Mouse (Mus musculus): ENCODE measurements around the gene Usp39. TPM values are rescaled to one million over a fixed set of nuclear protein-coding genes. Genes with fewer than 3 reads are reported as not detected.

Gene Usp39
- polyA plus RNA-seq, 1 experiment from 2014 or later: 20.1 TPM

DNA sequence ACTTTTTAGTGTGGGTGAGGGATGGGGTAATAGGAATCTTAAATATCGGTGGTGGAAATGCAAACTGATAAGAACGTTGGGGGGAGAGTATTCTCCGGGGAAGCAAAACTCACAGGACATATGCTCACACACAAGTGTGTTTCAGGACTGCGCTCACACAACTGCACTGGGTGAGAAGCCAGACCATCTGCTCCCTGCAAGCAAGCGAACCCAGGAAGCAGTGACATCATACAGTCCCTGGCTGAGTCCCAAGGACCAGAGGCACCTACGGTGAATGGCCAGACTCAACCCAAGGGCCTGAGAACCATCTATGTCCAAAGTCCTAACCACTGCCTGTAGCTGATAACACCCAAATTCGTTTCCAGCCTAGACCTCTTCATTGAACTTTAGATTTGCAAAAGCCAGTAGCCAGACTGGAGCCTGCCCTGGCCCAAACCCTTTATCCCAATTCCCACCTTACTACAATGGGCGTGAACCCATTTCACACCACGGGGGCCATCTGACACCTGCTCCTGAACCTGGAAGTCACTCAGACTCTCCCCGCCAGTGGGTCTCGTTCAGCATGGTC, 73.9 kb downstream of the Usp39 start:
- H3K4me1 ChIP-seq (replicated peaks; ENCODE audit: control insufficient read depth, insufficient read depth): no peaks in the 10 kb centered on the region
- no peak overlapping the region for H3K4me3 ChIP-seq (ENCODE audit: low read depth, low read length)
- no peaks in the 10 kb centered on the region for H3K27me3 ChIP-seq (ENCODE audit: control insufficient read depth, insufficient read depth, low read length)
- TF ChIP-seq EP300 (optimal IDR thresholded peaks at IDR 0.05) (no peak), CTCF (IDR thresholded peaks at IDR 0.05; ENCODE audit: low read depth) (no peak)
- no peak overlapping the region for H3K4me2 ChIP-seq (replicated peaks; ENCODE audit: low read depth)
- peak; percentile 75 for DNase-seq (ENCODE audit: low spot score)
- no peaks in the 10 kb centered on the region for H3K9me3 ChIP-seq (ENCODE audit: control insufficient read depth, low read length)
- WGBS: 62% methylated on average over 11 of the region's 11 CpGs
- no peaks in the 10 kb centered on the region for H3K36me3 ChIP-seq (ENCODE audit: control insufficient read depth, insufficient read depth, low read length)
- ATAC-seq (ENCODE audit: low FRiP score, low TSS enrichment): peak; percentile 70
- no peak overlapping the region for H3K9ac ChIP-seq (ENCODE audit: low read length)
- H3K27ac ChIP-seq (replicated peaks): peak overlapping the region; percentile 79

- no peak overlapping the region for H3K9ac ChIP-seq (ENCODE audit: low read length)
- H3K9me3 ChIP-seq (ENCODE audit: control insufficient read depth, low read length): no peaks in the 10 kb centered on the region
- TF ChIP-seq EP300 (optimal IDR thresholded peaks at IDR 0.05) (no peak), CTCF (IDR thresholded peaks at IDR 0.05; ENCODE audit: low read depth) (no peak)
- no peak overlapping the region for H3K27ac ChIP-seq (replicated peaks)
- no peaks in the 10 kb centered on the region for H3K36me3 ChIP-seq (ENCODE audit: control insufficient read depth, insufficient read depth, low read length)
- H3K4me1 ChIP-seq (replicated peaks; ENCODE audit: control insufficient read depth, insufficient read depth): no peaks in the 10 kb centered on the region
- no peak overlapping the region for H3K4me2 ChIP-seq (replicated peaks; ENCODE audit: low read depth)
- DNase-seq (ENCODE audit: low spot score) (no peak), ATAC-seq (ENCODE audit: low FRiP score, low TSS enrichment) (no peak)
- H3K27me3 ChIP-seq (ENCODE audit: control insufficient read depth, insufficient read depth, low read length): no peaks in the 10 kb centered on the region
- 87% methylated on average over 5 of the region's 5 CpGs for WGBS
- no peak overlapping the region for H3K4me3 ChIP-seq (ENCODE audit: low read depth, low read length)
Observed at GRCm38 (mm10) chr6:72270258-72270657, 74.7 kb downstream of the Usp39 start.

Other genes with a start within 250 kb of the Usp39 start
- 13.4 and 14.2 TPM in 2 replicates for gene St3gal5, start 247.6 kb downstream of the Usp39 start, polyA plus RNA-seq (2015; fragmentation: Nextera tagmentation; extraction: Ambion mirVana)
- gene Atoh8, start 109.6 kb downstream of the Usp39 start, polyA plus RNA-seq (2015; fragmentation: Nextera tagmentation; extraction: Ambion mirVana): 5.5 and 6.0 TPM in 2 replicates
- not detected in 2 replicates for gene Sftpb, start 40.6 kb downstream of the Usp39 start, polyA plus RNA-seq (2015; fragmentation: Nextera tagmentation; extraction: Ambion mirVana)
- gene 0610030E20Rik, start 2.1 kb upstream of the Usp39 start, polyA plus RNA-seq (2015; fragmentation: Nextera tagmentation; extraction: Ambion mirVana): 19.6 and 20.5 TPM in 2 replicates
- 7.7 and 8.4 TPM in 2 replicates for gene Tmem150a, start 10.3 kb upstream of the Usp39 start, polyA plus RNA-seq (2015; fragmentation: Nextera tagmentation; extraction: Ambion mirVana)
- gene Rnf181, start 21.8 kb upstream of the Usp39 start, polyA plus RNA-seq (2015; fragmentation: Nextera tagmentation; extraction: Ambion mirVana): 136 and 137 TPM in 2 replicates
- gene Vamp5, start 35.3 kb upstream of the Usp39 start, polyA plus RNA-seq (2015; fragmentation: Nextera tagmentation; extraction: Ambion mirVana): 20.2 and 22.2 TPM in 2 replicates
- 368 and 396 TPM in 2 replicates for gene Vamp8, start 45.5 kb upstream of the Usp39 start, polyA plus RNA-seq (2015; fragmentation: Nextera tagmentation; extraction: Ambion mirVana)
- 10.7 and 10.8 TPM in 2 replicates for gene Ggcx, start 69.1 kb upstream of the Usp39 start, polyA plus RNA-seq (2015; fragmentation: Nextera tagmentation; extraction: Ambion mirVana)
- 143 and 146 TPM in 2 replicates for gene Mat2a, start 94.4 kb upstream of the Usp39 start, polyA plus RNA-seq (2015; fragmentation: Nextera tagmentation; extraction: Ambion mirVana)
- gene Sh2d6, start 176.5 kb upstream of the Usp39 start, polyA plus RNA-seq (2015; fragmentation: Nextera tagmentation; extraction: Ambion mirVana): 0.12 and 0.21 TPM in 2 replicates
- gene Capg, start 199.2 kb upstream of the Usp39 start, polyA plus RNA-seq (2015; fragmentation: Nextera tagmentation; extraction: Ambion mirVana): 120 and 130 TPM in 2 replicates

Measured in stomach, postnatal 0 days (tissue).